Mouse (Mus musculus): ENCODE results near the gene Olfr313. TPM values are rescaled to one million over a fixed set of nuclear protein-coding genes. Genes with fewer than 3 reads are reported as not detected.

The Olfr313 gene
- polyA plus RNA-seq, 1 experiment from 2014 or later: not detected

DNA sequence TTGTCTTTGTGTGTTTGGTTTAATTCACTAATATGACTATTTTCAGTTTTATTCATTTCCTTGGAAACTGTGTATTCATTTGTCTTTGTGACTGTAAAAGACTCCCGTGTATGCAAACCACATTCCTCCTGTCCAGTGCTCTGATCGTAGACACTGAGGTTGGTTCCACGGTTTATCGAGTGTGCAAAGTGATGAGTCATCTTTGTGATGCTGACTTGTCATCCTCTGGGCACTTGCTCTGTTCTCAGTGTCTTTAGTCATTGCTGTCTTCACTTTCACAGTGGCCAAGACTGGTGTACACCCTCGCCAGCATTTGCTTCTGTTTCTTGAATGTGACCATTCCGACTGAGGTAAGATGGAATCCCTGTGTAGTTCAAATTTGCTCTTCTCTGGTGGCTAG lies 24.2 kb upstream of the Olfr313 start:
- Histone ChIP-seq H3K4me1 (ENCODE audit: control insufficient read depth, insufficient read depth, low read length) (no peaks in the 10 kb centered on the region), H3K27me3 (ENCODE audit: control insufficient read depth, insufficient read depth, low read length) (no peaks in the 10 kb centered on the region), H3K36me3 (replicated peaks; ENCODE audit: control insufficient read depth, insufficient read depth, low read depth, low read length) (no peaks in the 10 kb centered on the region), H3K9ac (replicated peaks; ENCODE audit: low read length) (no peak overlapping the region), H3K4me2 (ENCODE audit: low read depth, low read length) (no peak overlapping the region), H3K4me3 (ENCODE audit: low read depth, low read length) (no peak overlapping the region), H3K9me3 (replicated peaks; ENCODE audit: control insufficient read depth, low read length) (no peaks in the 10 kb centered on the region), H3K27ac (replicated peaks; ENCODE audit: low read depth, low read length) (no peak overlapping the region)
- no peak for DNase-seq (ENCODE audit: low spot score)
- 87% methylated on average over 6 of the region's 6 CpGs for WGBS
- no peak for ATAC-seq (replicated peaks; ENCODE audit: insufficient number of reproducible peaks, low FRiP score, low TSS enrichment, low read depth)

- DNase-seq (ENCODE audit: low spot score) (no peak), ATAC-seq (replicated peaks; ENCODE audit: insufficient number of reproducible peaks, low FRiP score, low TSS enrichment, low read depth) (no peak)
- Histone ChIP-seq H3K4me3 (ENCODE audit: low read depth, low read length) (no peak overlapping the region), H3K9me3 (replicated peaks; ENCODE audit: control insufficient read depth, low read length) (no peaks in the 10 kb centered on the region), H3K27ac (replicated peaks; ENCODE audit: low read depth, low read length) (no peak overlapping the region), H3K4me2 (ENCODE audit: low read depth, low read length) (no peak overlapping the region), H3K36me3 (replicated peaks; ENCODE audit: control insufficient read depth, insufficient read depth, low read depth, low read length) (no peaks in the 10 kb centered on the region), H3K4me1 (ENCODE audit: control insufficient read depth, insufficient read depth, low read length) (no peaks in the 10 kb centered on the region), H3K9ac (replicated peaks; ENCODE audit: low read length) (no peak overlapping the region), H3K27me3 (ENCODE audit: control insufficient read depth, insufficient read depth, low read length) (no peaks in the 10 kb centered on the region)
- 87% methylated on average over 2 of the region's 2 CpGs for WGBS
These were observed 18.9 kb upstream of the Olfr313 start for GRCm38 (mm10) chr11:58795856-58796255.

GRCm38 (mm10) chr11:58796850-58797249 lies 17.9 kb upstream of the Olfr313 start:
- Histone ChIP-seq H3K9me3 (replicated peaks; ENCODE audit: control insufficient read depth, low read length) (no peaks in the 10 kb centered on the region), H3K4me1 (ENCODE audit: control insufficient read depth, insufficient read depth, low read length) (no peaks in the 10 kb centered on the region), H3K27ac (replicated peaks; ENCODE audit: low read depth, low read length) (no peak overlapping the region), H3K9ac (replicated peaks; ENCODE audit: low read length) (no peak overlapping the region), H3K4me3 (ENCODE audit: low read depth, low read length) (no peak overlapping the region), H3K36me3 (replicated peaks; ENCODE audit: control insufficient read depth, insufficient read depth, low read depth, low read length) (no peaks in the 10 kb centered on the region), H3K4me2 (ENCODE audit: low read depth, low read length) (no peak overlapping the region), H3K27me3 (ENCODE audit: control insufficient read depth, insufficient read depth, low read length) (no peaks in the 10 kb centered on the region)
- ATAC-seq (replicated peaks; ENCODE audit: insufficient number of reproducible peaks, low FRiP score, low TSS enrichment, low read depth): no peak
- DNase-seq (ENCODE audit: low spot score): no peak
- WGBS: 84% methylated on average over 7 of the region's 7 CpGs

DNA sequence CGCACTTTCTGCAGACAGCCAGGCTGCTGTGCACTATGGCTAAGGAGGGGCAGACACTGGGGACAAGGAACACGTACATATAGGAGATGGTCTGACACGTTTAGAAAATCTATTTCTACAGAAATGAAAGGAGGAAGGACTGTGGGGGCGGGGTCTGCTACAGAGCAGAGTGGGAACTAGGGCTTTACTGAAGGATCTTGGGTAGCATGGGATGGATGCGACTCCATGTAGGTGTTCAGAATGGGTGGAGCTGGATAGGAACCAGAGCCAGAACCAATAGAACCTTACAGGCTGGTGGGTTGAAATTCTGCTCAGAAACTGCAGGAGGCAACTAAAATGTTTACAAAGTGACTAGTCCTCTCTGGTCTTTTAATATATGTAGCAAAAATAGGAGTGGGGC lies 15.1 kb upstream of the Olfr313 start:
- Histone ChIP-seq H3K27me3 (ENCODE audit: control insufficient read depth, insufficient read depth, low read length) (no peaks in the 10 kb centered on the region), H3K27ac (replicated peaks; ENCODE audit: low read depth, low read length) (no peak overlapping the region), H3K36me3 (replicated peaks; ENCODE audit: control insufficient read depth, insufficient read depth, low read depth, low read length) (no peaks in the 10 kb centered on the region), H3K4me2 (ENCODE audit: low read depth, low read length) (no peak overlapping the region), H3K4me3 (ENCODE audit: low read depth, low read length) (no peak overlapping the region), H3K9ac (replicated peaks; ENCODE audit: low read length) (no peak overlapping the region), H3K4me1 (ENCODE audit: control insufficient read depth, insufficient read depth, low read length) (no peaks in the 10 kb centered on the region), H3K9me3 (replicated peaks; ENCODE audit: control insufficient read depth, low read length) (no peaks in the 10 kb centered on the region)
- DNase-seq (ENCODE audit: low spot score): no peak
- 78% methylated on average over 5 of the region's 5 CpGs for WGBS
- ATAC-seq (replicated peaks; ENCODE audit: insufficient number of reproducible peaks, low FRiP score, low TSS enrichment, low read depth): no peak

DNA sequence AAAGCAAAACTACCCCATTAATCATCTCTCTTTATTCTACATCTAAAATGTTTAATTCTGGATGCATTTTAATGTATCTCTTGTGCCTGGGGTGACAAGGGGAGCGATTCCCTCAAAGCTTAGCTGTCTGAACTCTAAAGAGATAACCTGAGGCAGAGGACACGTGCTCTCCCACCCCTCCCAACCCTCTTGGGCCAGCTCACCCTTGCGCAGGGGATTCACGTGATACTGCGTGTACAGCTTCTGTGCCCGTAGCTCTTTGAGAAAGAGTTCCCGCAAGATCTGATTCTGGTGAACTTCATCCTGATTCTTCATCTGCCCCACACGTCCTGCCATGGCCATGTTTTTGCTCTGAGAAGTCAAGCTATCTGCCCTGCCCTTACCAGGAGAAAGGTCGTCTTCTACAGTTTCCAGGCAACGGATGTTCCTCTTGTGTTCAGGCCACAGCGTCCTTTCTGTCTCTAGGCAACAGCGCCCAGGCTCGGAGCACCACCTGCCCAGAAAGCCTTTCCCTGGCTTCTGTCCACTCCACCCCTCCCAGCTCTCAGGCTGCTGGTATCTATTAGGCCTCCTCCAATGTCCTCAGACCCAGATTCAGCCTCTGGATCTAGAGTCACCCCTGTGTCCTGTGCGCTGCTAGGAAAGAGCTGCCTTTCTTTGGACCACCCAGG lies 13.1 kb upstream of the Olfr313 start, which contains the start of gene Fam183b:
TSS of gene Fam183b (minus strand) at position 403 of the 671 bp plus-strand sequence.
- Histone ChIP-seq H3K27ac (replicated peaks; ENCODE audit: low read depth, low read length) (no peak within 1 kb of the TSS), H3K4me2 (ENCODE audit: low read depth, low read length) (no peak within 1 kb of the TSS), H3K9ac (replicated peaks; ENCODE audit: low read length) (no peak within 1 kb of the TSS), H3K9me3 (replicated peaks; ENCODE audit: control insufficient read depth, low read length) (no peaks in the 10 kb centered on the region), H3K27me3 (ENCODE audit: control insufficient read depth, insufficient read depth, low read length) (no peaks in the 10 kb centered on the region), H3K36me3 (replicated peaks; ENCODE audit: control insufficient read depth, insufficient read depth, low read depth, low read length) (no peaks in the 10 kb centered on the region), H3K4me1 (ENCODE audit: control insufficient read depth, insufficient read depth, low read length) (no peaks in the 10 kb centered on the region), H3K4me3 (ENCODE audit: low read depth, low read length) (no peak within 1 kb of the TSS)
- DNase-seq (ENCODE audit: low spot score) (peak; percentile 51), ATAC-seq (replicated peaks; ENCODE audit: insufficient number of reproducible peaks, low FRiP score, low TSS enrichment, low read depth) (peak; percentile 62)
- WGBS: 35% methylated on average over 14 of the region's 14 CpGs

DNA sequence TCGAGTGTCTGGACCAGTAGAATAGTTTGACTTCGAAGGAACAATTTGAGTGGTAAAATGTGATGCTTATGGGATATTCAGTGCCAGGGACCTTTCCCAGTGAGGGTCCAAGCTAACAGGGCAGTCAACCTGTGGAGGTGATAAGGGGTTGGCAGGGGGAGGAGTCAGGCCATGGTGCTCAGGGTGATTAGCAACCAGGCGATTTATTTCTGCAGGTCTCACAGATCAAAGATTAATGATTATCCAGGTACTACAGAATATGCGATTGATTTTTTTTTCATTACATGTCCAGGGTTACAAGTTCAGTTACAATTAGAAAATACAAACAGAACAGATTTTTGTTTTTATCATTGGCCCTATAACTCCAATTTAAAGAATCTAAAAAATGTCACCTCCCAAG lies 10.9 kb upstream of the Olfr313 start:
- no peak overlapping the region for H3K9ac ChIP-seq (replicated peaks; ENCODE audit: low read length)
- 76% methylated on average over 4 of the region's 4 CpGs for WGBS
- no peak overlapping the region for H3K4me2 ChIP-seq (ENCODE audit: low read depth, low read length)
- H3K4me3 ChIP-seq (ENCODE audit: low read depth, low read length): no peak overlapping the region
- H3K36me3 ChIP-seq (replicated peaks; ENCODE audit: control insufficient read depth, insufficient read depth, low read depth, low read length): no peaks in the 10 kb centered on the region
- ATAC-seq (replicated peaks; ENCODE audit: insufficient number of reproducible peaks, low FRiP score, low TSS enrichment, low read depth): no peak
- no peak overlapping the region for H3K27ac ChIP-seq (replicated peaks; ENCODE audit: low read depth, low read length)
- H3K27me3 ChIP-seq (ENCODE audit: control insufficient read depth, insufficient read depth, low read length): no peaks in the 10 kb centered on the region
- DNase-seq (ENCODE audit: low spot score): no peak
- no peaks in the 10 kb centered on the region for H3K4me1 ChIP-seq (ENCODE audit: control insufficient read depth, insufficient read depth, low read length)
- no peaks in the 10 kb centered on the region for H3K9me3 ChIP-seq (replicated peaks; ENCODE audit: control insufficient read depth, low read length)

GRCm38 (mm10) chr11:58804393-58804792 lies 10.4 kb upstream of the Olfr313 start:
- Histone ChIP-seq H3K9me3 (replicated peaks; ENCODE audit: control insufficient read depth, low read length) (no peaks in the 10 kb centered on the region), H3K27ac (replicated peaks; ENCODE audit: low read depth, low read length) (no peak overlapping the region), H3K4me1 (ENCODE audit: control insufficient read depth, insufficient read depth, low read length) (no peaks in the 10 kb centered on the region), H3K27me3 (ENCODE audit: control insufficient read depth, insufficient read depth, low read length) (no peaks in the 10 kb centered on the region), H3K9ac (replicated peaks; ENCODE audit: low read length) (no peak overlapping the region), H3K4me2 (ENCODE audit: low read depth, low read length) (no peak overlapping the region), H3K36me3 (replicated peaks; ENCODE audit: control insufficient read depth, insufficient read depth, low read depth, low read length) (no peaks in the 10 kb centered on the region), H3K4me3 (ENCODE audit: low read depth, low read length) (no peak overlapping the region)
- 83% methylated on average over 2 of the region's 2 CpGs for WGBS
- DNase-seq (ENCODE audit: low spot score) (no peak), ATAC-seq (replicated peaks; ENCODE audit: insufficient number of reproducible peaks, low FRiP score, low TSS enrichment, low read depth) (no peak)

DNA sequence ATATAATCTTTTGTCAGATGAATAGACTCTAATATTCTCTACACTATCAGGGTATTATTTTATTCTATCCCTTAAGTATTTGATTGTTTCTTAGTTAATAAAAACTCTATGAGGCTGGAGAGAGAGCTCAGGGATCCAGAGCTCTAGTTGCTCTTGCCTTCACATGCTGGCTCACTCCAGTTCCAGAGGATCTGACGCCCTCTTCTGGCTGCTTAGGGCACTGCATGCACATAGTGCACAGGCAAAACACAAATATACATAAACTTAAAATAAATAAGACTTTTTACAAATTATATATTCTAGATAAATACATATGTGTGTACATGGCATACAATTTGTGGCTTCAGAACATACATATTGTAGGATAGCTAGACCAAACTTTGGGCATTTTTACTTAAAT lies 2.8 kb upstream of the Olfr313 start:
- 0% methylated on average over 1 of the region's 1 CpGs for WGBS
- Histone ChIP-seq H3K27me3 (ENCODE audit: control insufficient read depth, insufficient read depth, low read length) (no peaks in the 10 kb centered on the region), H3K4me1 (ENCODE audit: control insufficient read depth, insufficient read depth, low read length) (no peaks in the 10 kb centered on the region)

More for the DNA sequence above, 2.8 kb upstream of the Olfr313 start:
- DNase-seq (ENCODE audit: low spot score) (no peak), ATAC-seq (replicated peaks; ENCODE audit: insufficient number of reproducible peaks, low FRiP score, low TSS enrichment, low read depth) (no peak)
- no peak overlapping the region for H3K4me3 ChIP-seq (ENCODE audit: low read depth, low read length)
- H3K9me3 ChIP-seq (replicated peaks; ENCODE audit: control insufficient read depth, low read length): no peaks in the 10 kb centered on the region
- H3K4me2 ChIP-seq (ENCODE audit: low read depth, low read length): no peak overlapping the region
- no peak overlapping the region for H3K9ac ChIP-seq (replicated peaks; ENCODE audit: low read length)
- H3K27ac ChIP-seq (replicated peaks; ENCODE audit: low read depth, low read length): no peak overlapping the region
- no peaks in the 10 kb centered on the region for H3K36me3 ChIP-seq (replicated peaks; ENCODE audit: control insufficient read depth, insufficient read depth, low read depth, low read length)
